Mouse (Mus musculus) G1E (cell line): ENCODE measurements around the gene Spock1.

Experiments
- CTCF ChIP-seq: IDR thresholded peaks from 2 replicates; pipeline ENCODE4 v1.5.1; 2012; ENCODE audit warnings: low read depth, low read length, inconsistent platforms, mixed read lengths
- GATA1 ChIP-seq: IDR thresholded peaks from 2 replicates; pipeline ENCODE4 v1.6.1; 2012; ENCODE audit warnings: borderline replicate concordance, low read length, inconsistent platforms, mixed read lengths
- POLR2AphosphoS5 ChIP-seq: IDR thresholded peaks from 2 replicates; pipeline ENCODE4 v1.6.1; 2012; ENCODE audit warnings: low read depth, low read length, inconsistent platforms; ENCODE audit not compliant: insufficient replicate concordance

GRCm38 (mm10) chr13:57603226-57603625 lies 304.9 kb downstream of the Spock1 start:
- TF ChIP-seq CTCF (no peak), POLR2AphosphoS5 (no peak), GATA1 (no peak)
